Mouse (Mus musculus): Measurements from ENCODE around the gene Cenpm. TPM values are rescaled to one million over a fixed set of nuclear protein-coding genes. Genes with fewer than 3 reads are reported as not detected.

The Cenpm gene
- polyA plus RNA-seq, 1 experiment from 2014 or later: 64.9 TPM

- 89% methylated on average over 12 of the region's 12 CpGs for WGBS
- H3K9me3 ChIP-seq (ENCODE audit: control insufficient read depth, low read length): no peaks in the 10 kb centered on the region
- ATAC-seq (replicated peaks; ENCODE audit: low FRiP score, low TSS enrichment, low read depth) (no peak), DNase-seq (ENCODE audit: low spot score) (no peak)
- H3K4me3 ChIP-seq (ENCODE audit: low read depth, low read length): no peak overlapping the region
- H3K4me2 ChIP-seq (ENCODE audit: low read length): no peak overlapping the region
- H3K27ac ChIP-seq (ENCODE audit: low read depth): no peak overlapping the region
- H3K4me1 ChIP-seq (replicated peaks; ENCODE audit: control insufficient read depth, insufficient read depth, low read length): no peaks in the 10 kb centered on the region
- no peak overlapping the region for H3K9ac ChIP-seq (ENCODE audit: low read length)
- no peaks in the 10 kb centered on the region for H3K27me3 ChIP-seq (replicated peaks; ENCODE audit: control insufficient read depth, insufficient read depth, low read length)
- H3K36me3 ChIP-seq (ENCODE audit: control insufficient read depth, insufficient read depth, low read length): peaks cover 98% of the 10 kb centered on the region
Measured at GRCm38 (mm10) chr15:82199546-82199945, 45.0 kb downstream of the Cenpm start.

DNA sequence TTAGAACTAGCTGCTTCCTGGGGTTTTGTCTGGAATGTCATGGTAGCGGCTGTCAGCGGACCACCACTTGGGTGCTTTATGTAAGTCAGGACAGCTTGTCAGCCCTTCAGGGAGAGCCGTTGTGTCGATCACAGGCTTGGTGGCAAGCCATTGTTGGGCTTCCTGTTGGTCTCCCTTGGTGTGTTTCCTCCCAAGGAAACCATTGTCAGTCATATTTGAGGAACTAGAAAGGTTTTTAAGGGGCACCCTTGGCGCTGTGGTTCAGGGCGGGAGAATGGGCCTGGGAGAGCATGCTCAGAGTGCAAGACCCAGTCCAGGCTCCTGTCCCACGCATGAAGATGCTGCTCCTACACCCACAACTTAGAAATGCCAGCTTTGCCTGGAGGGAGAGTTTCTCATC lies 46.2 kb downstream of the Cenpm start:
- 88% methylated on average over 7 of the region's 7 CpGs for WGBS
- no peaks in the 10 kb centered on the region for H3K4me1 ChIP-seq (replicated peaks; ENCODE audit: control insufficient read depth, insufficient read depth, low read length)
- H3K9me3 ChIP-seq (ENCODE audit: control insufficient read depth, low read length): no peaks in the 10 kb centered on the region
- H3K36me3 ChIP-seq (ENCODE audit: control insufficient read depth, insufficient read depth, low read length): peaks cover 98% of the 10 kb centered on the region
- no peak overlapping the region for H3K4me3 ChIP-seq (ENCODE audit: low read depth, low read length)
- no peak overlapping the region for H3K27ac ChIP-seq (ENCODE audit: low read depth)
- no peak for DNase-seq (ENCODE audit: low spot score)
- H3K27me3 ChIP-seq (replicated peaks; ENCODE audit: control insufficient read depth, insufficient read depth, low read length): no peaks in the 10 kb centered on the region
- H3K4me2 ChIP-seq (ENCODE audit: low read length): no peak overlapping the region
- no peak overlapping the region for H3K9ac ChIP-seq (ENCODE audit: low read length)
- no peak for ATAC-seq (replicated peaks; ENCODE audit: low FRiP score, low TSS enrichment, low read depth)

DNA sequence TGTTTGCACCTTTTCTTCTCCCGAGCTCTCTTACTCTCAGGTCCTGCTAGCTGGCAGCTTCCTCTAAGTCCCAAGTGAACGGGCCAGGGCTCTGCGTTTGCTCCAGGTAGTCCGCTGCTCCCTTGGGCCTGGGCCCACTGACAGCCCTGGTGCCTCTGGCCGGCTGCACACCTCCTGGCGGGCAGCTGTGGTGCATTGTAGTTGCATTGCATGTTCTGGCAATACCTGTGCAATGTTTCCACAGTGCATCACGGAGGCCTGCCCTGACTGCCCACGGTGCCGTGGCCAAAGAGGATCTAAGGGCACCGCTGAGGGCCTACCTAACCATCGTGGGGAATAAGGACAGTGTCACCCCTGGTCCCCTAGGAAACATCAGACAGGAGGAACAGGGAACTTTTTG lies 46.6 kb downstream of the Cenpm start:
- Histone ChIP-seq H3K9me3 (ENCODE audit: control insufficient read depth, low read length) (no peaks in the 10 kb centered on the region), H3K27ac (ENCODE audit: low read depth) (no peak overlapping the region), H3K4me3 (ENCODE audit: low read depth, low read length) (no peak overlapping the region), H3K36me3 (ENCODE audit: control insufficient read depth, insufficient read depth, low read length) (peaks cover 98% of the 10 kb centered on the region), H3K4me1 (replicated peaks; ENCODE audit: control insufficient read depth, insufficient read depth, low read length) (no peaks in the 10 kb centered on the region), H3K9ac (ENCODE audit: low read length) (no peak overlapping the region), H3K27me3 (replicated peaks; ENCODE audit: control insufficient read depth, insufficient read depth, low read length) (no peaks in the 10 kb centered on the region), H3K4me2 (ENCODE audit: low read length) (no peak overlapping the region)
- 94% methylated on average over 11 of the region's 11 CpGs for WGBS
- ATAC-seq (replicated peaks; ENCODE audit: low FRiP score, low TSS enrichment, low read depth) (no peak), DNase-seq (ENCODE audit: low spot score) (no peak)

GRCm38 (mm10) chr15:82197246-82197750 lies 47.2 kb downstream of the Cenpm start:
- ATAC-seq (replicated peaks; ENCODE audit: low FRiP score, low TSS enrichment, low read depth): no peak
- H3K4me1 ChIP-seq (replicated peaks; ENCODE audit: control insufficient read depth, insufficient read depth, low read length): no peaks in the 10 kb centered on the region
- 90% methylated on average over 10 of the region's 10 CpGs for WGBS

GRCm38 (mm10) chr15:82196300-82196699 lies 48.2 kb downstream of the Cenpm start:
- 88% methylated on average over 12 of the region's 12 CpGs for WGBS
- H3K36me3 ChIP-seq (ENCODE audit: control insufficient read depth, insufficient read depth, low read length): peaks cover 98% of the 10 kb centered on the region
- no peaks in the 10 kb centered on the region for H3K9me3 ChIP-seq (ENCODE audit: control insufficient read depth, low read length)
- ATAC-seq (replicated peaks; ENCODE audit: low FRiP score, low TSS enrichment, low read depth) (no peak), DNase-seq (ENCODE audit: low spot score) (no peak)
- no peak overlapping the region for H3K27ac ChIP-seq (ENCODE audit: low read depth)
- no peak overlapping the region for H3K4me2 ChIP-seq (ENCODE audit: low read length)
- no peak overlapping the region for H3K4me3 ChIP-seq (ENCODE audit: low read depth, low read length)
- no peaks in the 10 kb centered on the region for H3K27me3 ChIP-seq (replicated peaks; ENCODE audit: control insufficient read depth, insufficient read depth, low read length)
- no peak overlapping the region for H3K9ac ChIP-seq (ENCODE audit: low read length)
- no peaks in the 10 kb centered on the region for H3K4me1 ChIP-seq (replicated peaks; ENCODE audit: control insufficient read depth, insufficient read depth, low read length)

More at GRCm38 (mm10) chr15:82197246-82197750, 47.2 kb downstream of the Cenpm start:
- no peak overlapping the region for H3K9ac ChIP-seq (ENCODE audit: low read length)
- no peak overlapping the region for H3K4me2 ChIP-seq (ENCODE audit: low read length)
- peaks cover 98% of the 10 kb centered on the region for H3K36me3 ChIP-seq (ENCODE audit: control insufficient read depth, insufficient read depth, low read length)
- no peak for DNase-seq (ENCODE audit: low spot score)
- H3K27ac ChIP-seq (ENCODE audit: low read depth): no peak overlapping the region
- no peaks in the 10 kb centered on the region for H3K9me3 ChIP-seq (ENCODE audit: control insufficient read depth, low read length)
- no peak overlapping the region for H3K4me3 ChIP-seq (ENCODE audit: low read depth, low read length)
- H3K27me3 ChIP-seq (replicated peaks; ENCODE audit: control insufficient read depth, insufficient read depth, low read length): no peaks in the 10 kb centered on the region

GRCm38 (mm10) chr15:82192617-82193016 lies 51.9 kb downstream of the Cenpm start:
- no peak overlapping the region for H3K4me3 ChIP-seq (ENCODE audit: low read depth, low read length)
- no peak overlapping the region for H3K4me2 ChIP-seq (ENCODE audit: low read length)
- WGBS: 87% methylated on average over 8 of the region's 8 CpGs
- no peak overlapping the region for H3K9ac ChIP-seq (ENCODE audit: low read length)
- no peaks in the 10 kb centered on the region for H3K4me1 ChIP-seq (replicated peaks; ENCODE audit: control insufficient read depth, insufficient read depth, low read length)
- H3K9me3 ChIP-seq (ENCODE audit: control insufficient read depth, low read length): no peaks in the 10 kb centered on the region
- no peak overlapping the region for H3K27ac ChIP-seq (ENCODE audit: low read depth)
- H3K36me3 ChIP-seq (ENCODE audit: control insufficient read depth, insufficient read depth, low read length): peaks cover 95% of the 10 kb centered on the region
- DNase-seq (ENCODE audit: low spot score) (no peak), ATAC-seq (replicated peaks; ENCODE audit: low FRiP score, low TSS enrichment, low read depth) (no peak)
- H3K27me3 ChIP-seq (replicated peaks; ENCODE audit: control insufficient read depth, insufficient read depth, low read length): no peaks in the 10 kb centered on the region

DNA sequence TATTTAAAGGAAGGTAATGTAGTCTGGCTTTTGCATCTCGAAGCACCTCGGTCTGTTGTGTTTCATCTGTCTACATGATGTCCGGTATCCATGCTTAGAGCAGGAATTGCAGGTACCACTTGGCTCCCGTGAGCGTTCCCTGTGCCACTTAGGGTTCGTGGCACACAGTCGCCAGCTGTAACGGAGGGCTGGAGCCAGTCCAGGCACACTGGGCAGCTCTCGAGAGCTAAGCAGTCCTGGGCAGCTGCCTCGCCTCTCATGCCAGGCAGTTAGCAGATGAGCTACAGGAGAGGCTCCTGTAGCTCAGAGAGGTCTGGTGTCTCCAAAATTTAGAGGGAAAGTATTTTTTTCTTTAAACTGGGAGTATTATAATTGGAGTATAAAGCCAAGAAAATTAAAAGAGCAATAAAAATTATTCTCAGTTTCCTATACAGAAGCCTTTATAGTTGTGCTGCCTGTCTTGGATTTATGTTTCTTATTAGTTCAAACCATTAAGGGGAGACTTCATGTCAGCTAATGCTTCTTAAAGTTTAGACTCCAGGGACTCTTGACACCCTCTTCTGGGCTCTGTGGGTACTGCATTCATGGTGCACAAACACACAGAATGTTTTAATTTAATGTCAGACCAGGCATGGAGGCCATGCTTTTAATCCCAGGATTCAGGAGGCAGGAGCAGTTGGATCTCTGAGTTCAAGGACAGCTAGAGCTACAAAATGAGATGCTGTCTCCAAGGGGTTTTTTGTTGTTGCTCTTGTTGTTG lies 55.9 kb downstream of the Cenpm start:
- Histone ChIP-seq H3K36me3 (ENCODE audit: control insufficient read depth, insufficient read depth, low read length) (peaks cover 95% of the 10 kb centered on the region), H3K9ac (ENCODE audit: low read length) (no peak overlapping the region), H3K9me3 (ENCODE audit: control insufficient read depth, low read length) (no peaks in the 10 kb centered on the region), H3K27ac (ENCODE audit: low read depth) (no peak overlapping the region), H3K27me3 (replicated peaks; ENCODE audit: control insufficient read depth, insufficient read depth, low read length) (no peaks in the 10 kb centered on the region), H3K4me1 (replicated peaks; ENCODE audit: control insufficient read depth, insufficient read depth, low read length) (no peaks in the 10 kb centered on the region), H3K4me3 (ENCODE audit: low read depth, low read length) (no peak overlapping the region), H3K4me2 (ENCODE audit: low read length) (no peak overlapping the region)
- no peak for DNase-seq (ENCODE audit: low spot score)
- 95% methylated on average over 10 of the region's 10 CpGs for WGBS
- ATAC-seq (replicated peaks; ENCODE audit: low FRiP score, low TSS enrichment, low read depth): no peak

- H3K4me1 ChIP-seq (replicated peaks; ENCODE audit: control insufficient read depth, insufficient read depth, low read length): no peaks in the 10 kb centered on the region
- DNase-seq (ENCODE audit: low spot score): no peak
- no peak overlapping the region for H3K27ac ChIP-seq (ENCODE audit: low read depth)
- no peak overlapping the region for H3K4me2 ChIP-seq (ENCODE audit: low read length)
- H3K9me3 ChIP-seq (ENCODE audit: control insufficient read depth, low read length): no peaks in the 10 kb centered on the region
- H3K27me3 ChIP-seq (replicated peaks; ENCODE audit: control insufficient read depth, insufficient read depth, low read length): no peaks in the 10 kb centered on the region
- no peak overlapping the region for H3K4me3 ChIP-seq (ENCODE audit: low read depth, low read length)
- H3K9ac ChIP-seq (ENCODE audit: low read length): no peak overlapping the region
- WGBS: 86% methylated on average over 1 of the region's 1 CpGs
- peaks cover 95% of the 10 kb centered on the region for H3K36me3 ChIP-seq (ENCODE audit: control insufficient read depth, insufficient read depth, low read length)
- no peak for ATAC-seq (replicated peaks; ENCODE audit: low FRiP score, low TSS enrichment, low read depth)
Measured at GRCm38 (mm10) chr15:82187924-82188323, 56.6 kb downstream of the Cenpm start.

DNA sequence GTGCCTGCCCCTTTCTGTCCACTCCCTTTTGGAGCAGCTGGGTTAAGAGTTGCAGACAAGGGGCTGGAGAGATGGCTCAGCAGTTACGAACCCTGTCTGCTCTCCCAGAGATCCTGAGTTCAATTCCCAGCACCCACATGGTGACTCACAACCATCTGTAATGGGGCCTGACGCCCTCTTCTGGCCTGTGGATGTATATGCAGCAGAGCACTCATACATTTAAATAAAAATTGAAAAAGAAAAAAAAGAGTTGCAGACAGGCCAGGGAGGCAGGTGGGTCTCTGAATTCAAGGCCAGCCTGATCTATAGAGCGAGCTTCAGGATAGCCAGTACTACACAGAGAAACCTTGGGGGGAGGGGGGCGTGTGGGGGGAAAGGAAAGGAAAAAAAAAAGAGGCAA lies 57.1 kb downstream of the Cenpm start:
- Histone ChIP-seq H3K4me1 (replicated peaks; ENCODE audit: control insufficient read depth, insufficient read depth, low read length) (no peaks in the 10 kb centered on the region), H3K9ac (ENCODE audit: low read length) (no peak overlapping the region), H3K36me3 (ENCODE audit: control insufficient read depth, insufficient read depth, low read length) (peaks cover 95% of the 10 kb centered on the region), H3K27me3 (replicated peaks; ENCODE audit: control insufficient read depth, insufficient read depth, low read length) (no peaks in the 10 kb centered on the region), H3K4me3 (ENCODE audit: low read depth, low read length) (no peak overlapping the region), H3K4me2 (ENCODE audit: low read length) (no peak overlapping the region), H3K9me3 (ENCODE audit: control insufficient read depth, low read length) (no peaks in the 10 kb centered on the region), H3K27ac (ENCODE audit: low read depth) (no peak overlapping the region)
- 82% methylated on average over 4 of the region's 4 CpGs for WGBS
- DNase-seq (ENCODE audit: low spot score): no peak
- ATAC-seq (replicated peaks; ENCODE audit: low FRiP score, low TSS enrichment, low read depth): no peak

Data from intestine, embryonic 14.5 days (tissue).